Mouse (Mus musculus): ENCODE data around the gene Vmn1r189.
"Not testable (repeated sequence)": the region's sequence is repeated elsewhere in the genome, so short reads cannot be mapped to it uniquely, and the experiment has no call there.

Vmn1r189 gene

DNA sequence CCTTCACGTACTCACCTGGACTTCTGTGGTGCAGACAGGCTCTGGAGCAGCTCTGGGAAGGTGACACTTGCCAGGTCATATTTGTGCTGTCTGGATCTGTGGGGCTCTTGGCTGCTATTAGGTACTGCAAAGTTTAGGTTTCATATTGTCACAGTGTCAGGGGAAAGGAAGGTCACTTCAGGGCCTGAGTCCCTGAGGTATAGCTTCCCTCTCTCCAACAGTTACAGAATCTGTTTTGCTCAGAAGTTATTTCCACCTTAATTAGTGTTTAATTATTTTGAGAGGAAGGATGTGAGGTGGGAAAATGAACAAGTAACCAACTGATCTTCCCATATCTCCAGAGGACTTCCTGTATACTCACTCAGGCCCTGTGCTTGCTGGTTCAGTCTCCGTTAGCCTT is at the start of gene Vmn1r189:
Vmn1r189 (minus strand) TSS at position 101 of the 400 bp plus-strand sequence.
- in situ Hi-C loops (cut with MboI) = not testable (repeated sequence)

DNA sequence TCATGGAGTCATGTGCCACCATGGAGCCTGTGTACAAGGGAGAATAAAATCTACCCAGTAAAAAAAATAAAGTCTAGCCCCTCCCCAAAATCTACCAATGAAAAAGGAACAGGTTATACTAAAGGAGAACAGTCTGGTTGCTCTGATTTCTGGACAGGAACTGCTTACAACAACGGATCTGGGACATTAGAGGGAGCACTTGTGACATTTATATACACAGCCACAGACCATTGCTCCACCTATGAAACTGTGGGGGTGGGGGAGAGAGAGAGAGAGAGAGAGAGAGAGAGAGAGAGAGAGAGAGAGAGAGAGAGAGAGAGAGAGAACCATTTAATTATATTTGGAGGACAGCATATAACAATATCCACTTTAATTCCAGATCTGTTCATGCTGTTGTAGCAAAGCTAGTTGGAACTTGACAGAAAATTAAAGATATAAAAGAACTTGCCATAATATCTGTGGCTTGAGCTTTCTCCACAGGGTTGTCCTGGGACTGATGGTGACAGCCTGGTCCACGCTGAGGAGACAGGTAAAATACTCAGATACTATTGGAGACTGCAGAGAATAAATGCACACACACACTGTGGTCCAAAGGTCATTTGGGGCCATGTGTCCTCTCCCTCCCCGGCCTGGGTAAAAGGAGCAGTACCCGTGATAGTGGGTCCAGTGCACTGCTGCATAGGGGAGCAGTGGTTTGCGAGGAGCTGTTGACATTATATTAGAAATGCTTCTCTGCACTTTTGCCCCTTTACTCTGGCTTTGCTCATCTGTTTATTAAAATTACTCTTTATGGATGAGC is 31.1 kb upstream of the Vmn1r189 start:
- in situ Hi-C loops (cut with MboI) = not testable (repeated sequence)

DNA sequence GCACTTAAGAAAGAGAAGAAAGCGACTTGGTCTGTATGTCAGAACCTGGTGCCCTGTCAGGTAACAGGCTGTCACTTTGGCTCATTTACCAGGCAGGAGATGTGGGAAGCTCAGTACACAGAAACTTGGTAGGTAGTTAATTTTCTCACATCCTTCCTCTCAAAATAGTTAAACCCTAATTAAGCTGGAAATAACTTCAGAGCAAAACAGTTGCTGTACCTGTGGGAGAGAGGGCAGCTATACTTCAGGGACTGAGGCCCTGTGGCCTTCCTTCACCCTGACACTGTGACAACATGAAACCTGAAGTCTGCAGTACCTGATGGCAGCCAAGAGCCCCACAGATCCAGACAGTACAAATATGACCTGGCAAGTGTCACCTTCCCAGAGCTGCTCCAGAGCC is 21.5 kb downstream of the Vmn1r189 start, which contains the start of gene Vmn1r188:
Vmn1r188 (plus strand) TSS at position 301 of the 400 bp plus-strand sequence.
- in situ Hi-C loops (cut with MboI) = not testable (repeated sequence)

DNA sequence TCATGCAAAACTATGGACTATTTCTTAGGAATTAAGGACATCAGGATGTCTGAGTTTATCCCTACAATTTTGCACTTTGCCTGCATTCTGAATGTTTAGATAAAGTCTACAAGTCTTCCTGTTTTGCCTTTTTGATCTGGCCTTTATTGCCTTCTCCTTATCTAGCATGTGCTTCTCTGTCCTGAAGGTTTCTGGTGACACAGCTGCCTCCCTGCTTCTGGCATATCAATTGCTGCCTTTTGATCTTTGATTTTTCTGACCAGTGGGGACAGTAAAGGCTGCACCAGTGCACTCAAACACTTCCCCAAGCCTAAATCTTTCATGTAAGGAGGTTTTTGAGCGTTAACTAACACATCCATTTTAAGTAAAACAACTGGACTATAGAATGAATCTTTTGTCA is 42.2 kb downstream of the Vmn1r189 start:
- in situ Hi-C loops (cut with MboI) = no loop called here

DNA sequence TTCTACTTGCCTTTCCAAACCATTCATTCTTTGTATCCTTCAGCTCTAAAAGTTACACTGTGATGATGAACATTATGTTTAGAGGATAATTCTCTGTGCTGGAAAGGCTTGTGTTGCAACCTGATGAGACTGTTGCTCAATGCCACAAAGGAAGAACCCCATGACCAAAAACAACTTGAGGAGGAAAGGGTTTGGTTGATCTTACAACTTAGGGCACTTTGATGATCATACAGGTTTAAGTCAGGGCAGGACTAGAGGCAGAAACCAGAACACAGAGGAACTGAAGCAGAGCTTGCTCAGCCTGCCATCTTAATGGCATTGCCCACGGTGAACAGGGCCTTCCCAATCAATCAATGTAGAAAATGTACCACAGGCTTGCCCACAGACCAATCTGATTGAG is 44.2 kb downstream of the Vmn1r189 start:
- in situ Hi-C loops (cut with MboI) = no loop called here

DNA sequence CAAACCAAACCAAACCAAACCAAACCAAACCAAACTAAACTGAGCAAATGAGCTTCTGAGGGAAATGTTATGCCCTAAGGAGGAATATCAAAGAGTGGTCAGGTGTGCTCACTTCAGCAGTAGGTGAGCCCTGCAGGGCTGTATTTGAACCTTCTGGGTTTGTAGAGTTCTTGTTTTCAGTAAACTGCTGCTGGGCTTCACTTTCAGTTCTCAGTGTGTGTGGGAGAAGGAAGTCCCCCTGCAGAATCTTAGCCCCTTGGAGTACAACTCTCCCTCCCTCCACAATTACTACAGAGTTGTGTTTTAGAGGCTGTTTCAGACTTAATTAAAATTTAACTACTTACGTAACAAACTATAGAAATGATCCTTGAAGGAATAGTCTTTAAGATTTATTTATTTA is 51.9 kb downstream of the Vmn1r189 start:
- in situ Hi-C loops (cut with MboI) = loop anchor here (10.0 kb wide), 1 partner anchor 1311 kb away; the partner anchor contains the start of gene Zfp322a

DNA sequence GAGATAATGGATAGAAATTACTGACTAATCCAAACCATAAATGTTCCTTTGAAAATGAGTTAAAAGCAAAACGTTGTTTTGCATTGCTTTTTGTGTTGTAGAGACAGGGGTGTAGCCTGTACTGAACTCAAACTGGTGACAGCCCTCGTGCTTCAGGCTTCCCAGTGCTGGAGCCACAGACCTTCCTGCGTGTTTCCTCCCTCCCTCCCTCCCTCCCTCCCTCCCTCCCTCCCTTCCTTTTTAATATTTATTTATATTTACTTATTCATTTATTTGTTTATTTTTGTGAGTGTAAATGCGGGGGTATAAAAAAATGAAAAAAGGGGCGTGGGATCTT is 54.1 kb downstream of the Vmn1r189 start:
- in situ Hi-C loops (cut with MboI) = loop anchor here (10.0 kb wide), 1 partner anchor 1313 kb away; the partner anchor contains the start of gene Zfp322a

DNA sequence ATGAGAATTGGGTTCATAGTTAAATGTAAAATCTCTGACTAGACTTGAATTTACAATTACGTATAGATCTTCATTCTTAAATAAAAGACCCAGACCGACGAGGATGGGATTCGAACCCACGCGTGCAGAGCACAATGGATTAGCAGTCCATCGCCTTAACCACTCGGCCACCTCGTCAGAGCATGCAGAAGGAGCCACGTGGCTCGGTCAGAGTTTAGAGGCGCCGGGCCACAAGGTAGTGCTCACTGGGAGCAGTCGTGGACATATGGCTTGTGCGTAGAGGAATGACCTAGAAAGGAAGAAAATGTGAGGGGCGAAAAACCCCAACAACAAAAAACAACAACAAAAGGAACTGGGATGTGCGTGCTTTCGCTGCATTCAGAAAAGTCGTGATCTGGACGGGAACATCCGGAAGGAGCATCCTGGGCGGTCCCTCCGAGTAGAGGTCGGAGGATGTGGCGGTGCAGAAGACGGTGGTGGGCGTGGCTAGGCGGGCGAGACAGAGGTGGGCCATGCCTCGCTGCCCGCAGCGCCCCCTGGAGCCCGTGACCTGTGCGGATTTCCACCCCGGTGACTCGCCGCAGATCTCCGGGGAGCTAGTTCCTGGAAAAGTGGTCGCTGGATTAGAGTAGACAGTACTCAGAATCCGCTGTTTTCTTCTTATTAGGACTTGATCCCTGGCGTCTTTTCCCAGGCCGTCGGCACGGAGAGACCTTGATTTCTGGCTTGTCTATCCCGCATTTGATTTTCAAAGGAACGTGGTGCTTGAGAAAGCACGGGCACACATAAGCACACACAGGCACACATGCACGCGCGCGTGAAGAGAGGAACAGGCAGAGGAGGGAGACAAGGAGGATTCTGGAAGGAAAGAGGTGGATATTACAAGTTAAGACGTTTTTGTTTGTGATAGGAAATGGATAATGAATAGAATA is 54.8 kb downstream of the Vmn1r189 start:
- in situ Hi-C loops (cut with MboI) = loop anchor here (10.0 kb wide), 1 partner anchor 1314 kb away; the partner anchor contains the start of gene Zfp322a

Data from mature B cell (primary cell).